Mouse (Mus musculus) macrophage (primary cell): ENCODE data around the gene Gm15155. TPM values are rescaled to one million over a fixed set of nuclear protein-coding genes. Genes with fewer than 3 reads are reported as not detected.
"Not testable (repeated sequence)": the region's sequence is repeated elsewhere in the genome, so short reads cannot be mapped to it uniquely, and the experiment has no call there.

ENCODE experiments used
- H3K27ac ChIP-seq: fragments of 350-480 bp; formaldehyde crosslinking; 2 replicates; pipeline ENCODE4 v1.9.0; 2021
- H3K36me3 ChIP-seq: fragments of 350-480 bp; formaldehyde crosslinking; 2 replicates; pipeline ENCODE4 v1.9.0; 2021; ENCODE audit errors: inconsistent target
- H3K4me3 ChIP-seq: fragments of 350-480 bp; formaldehyde crosslinking; 2 replicates; pipeline ENCODE4 v1.9.0; 2021; ENCODE audit errors: inconsistent target
- H3K79me2 ChIP-seq: fragments of 350-480 bp; formaldehyde crosslinking; 2 replicates; pipeline ENCODE4 v1.9.0; 2021; ENCODE audit errors: inconsistent target
- WGBS: methylation state at CpG from one replicate; pipeline ENCODE4 v1.1.7; 2026; ENCODE audit warnings: inconsistent platforms; ENCODE audit not compliant: missing documents; 5-methylcytosine and 5-hydroxymethylcytosine counted together
- polyA plus RNA-seq: library from polyadenylated mRNA; stranded (reverse); fragments of 250-400 nt; gene quantifications from 3 replicates; pipeline ENCODE4 v1.2.4, GENCODE M21; 2018; ENCODE audit warnings: inconsistent platforms

Gene Gm15155
- polyA plus RNA-seq, 1 experiment from 2014 or later = not detected

DNA sequence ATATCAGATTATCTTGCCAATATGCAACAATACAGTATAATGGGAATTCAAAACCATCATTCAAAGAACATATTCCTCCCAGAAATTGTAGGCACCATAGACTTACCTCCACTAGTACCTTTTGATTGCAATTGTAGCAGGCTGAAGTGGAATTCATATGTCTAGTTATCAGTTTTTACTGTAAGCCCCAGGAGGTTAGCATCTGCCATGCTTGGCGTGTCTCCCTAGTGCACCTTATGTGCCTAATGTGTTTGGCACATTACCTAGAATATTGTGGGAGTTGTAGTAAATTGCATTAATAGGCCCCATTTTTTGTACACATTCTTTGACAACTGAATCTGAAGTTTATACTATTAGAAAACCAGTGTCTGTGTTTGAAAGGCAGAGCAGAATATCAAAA is 33.4 kb downstream of the Gm15155 start:
- Histone ChIP-seq H3K36me3 (no peaks in the 10 kb centered on the region), H3K27ac (no peak overlapping the region)
- WGBS = 82% methylated on average over 1 of the region's 1 CpGs

DNA sequence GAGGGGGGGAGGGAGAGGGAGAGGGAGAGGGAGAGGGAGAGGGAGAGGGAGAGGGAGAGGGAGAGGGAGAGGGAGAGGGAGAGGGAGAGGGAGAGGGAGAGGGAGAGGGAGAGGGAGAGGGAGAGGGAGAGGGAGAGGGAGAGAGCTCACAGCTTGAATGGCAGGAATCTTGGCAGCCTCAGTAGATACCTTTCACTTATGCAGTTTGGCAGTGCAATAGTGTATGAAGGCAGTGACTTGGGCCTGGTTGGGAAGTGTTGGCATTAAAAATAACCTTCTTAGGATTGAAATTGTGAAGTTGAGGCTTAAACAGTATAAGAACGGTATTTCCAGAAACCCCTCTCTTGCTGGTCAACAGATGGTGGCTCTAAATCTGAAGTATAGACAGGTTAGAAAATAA is 65.9 kb downstream of the Gm15155 start:
- 100% methylated on average over 1 of the region's 1 CpGs for WGBS
- not testable (repeated sequence) for H3K27ac ChIP-seq, H3K79me2 ChIP-seq, H3K4me3 ChIP-seq, H3K36me3 ChIP-seq

More for the DNA sequence above, 33.4 kb downstream of the Gm15155 start:
- H3K79me2 ChIP-seq = no peaks in the 10 kb centered on the region
- no peak overlapping the region for H3K4me3 ChIP-seq

- 61% methylated on average over 3 of the region's 3 CpGs for WGBS
- Histone ChIP-seq H3K36me3 (no peaks in the 10 kb centered on the region), H3K27ac (no peak overlapping the region), H3K4me3 (no peak overlapping the region), H3K79me2 (no peaks in the 10 kb centered on the region)
Observed at GRCm38 (mm10) chrX:155724157-155724556, 99.6 kb downstream of the Gm15155 start.

DNA sequence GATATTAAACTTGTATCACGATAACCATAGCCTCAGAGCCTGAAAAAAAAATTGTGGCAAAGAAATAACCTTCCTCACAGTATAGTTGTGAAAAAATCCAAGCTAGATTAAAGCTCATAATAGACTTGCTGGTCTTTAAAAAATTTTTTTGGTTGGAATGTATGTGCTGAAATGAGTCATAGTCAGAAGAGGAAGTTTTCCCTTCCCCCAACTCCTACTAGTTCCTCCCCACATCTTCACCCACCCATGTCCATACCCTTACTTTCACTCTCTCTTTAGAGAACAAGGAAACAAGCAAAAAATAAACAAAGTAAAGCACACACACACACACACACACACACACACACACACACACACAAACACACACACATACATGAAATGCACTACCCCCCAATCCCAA is 103.8 kb downstream of the Gm15155 start:
- no peaks in the 10 kb centered on the region for H3K79me2 ChIP-seq
- no peaks in the 10 kb centered on the region for H3K36me3 ChIP-seq
- 0 out of 2 replicates have a peak overlapping the region, but pooled peaks have one; percentile 22 for H3K27ac ChIP-seq
- no peak overlapping the region for H3K4me3 ChIP-seq
- 67% methylated on average over 1 of the region's 1 CpGs for WGBS

GRCm38 (mm10) chrX:155888118-155888517 is 263.6 kb downstream of the Gm15155 start:
- Histone ChIP-seq H3K79me2 (no peaks in the 10 kb centered on the region), H3K36me3 (no peaks in the 10 kb centered on the region), H3K27ac (no peak overlapping the region), H3K4me3 (no peak overlapping the region)
- WGBS = 71% methylated on average over 1 of the region's 1 CpGs

- Histone ChIP-seq H3K27ac (no peak overlapping the region), H3K79me2 (no peaks in the 10 kb centered on the region), H3K36me3 (no peaks in the 10 kb centered on the region), H3K4me3 (no peak overlapping the region)
- WGBS = 88% methylated on average over 1 of the region's 1 CpGs
Observed at GRCm38 (mm10) chrX:155900040-155900439, 275.5 kb downstream of the Gm15155 start.

- Histone ChIP-seq H3K27ac (no peak overlapping the region), H3K79me2 (no peaks in the 10 kb centered on the region), H3K4me3 (no peak overlapping the region), H3K36me3 (no peaks in the 10 kb centered on the region)
Observed at GRCm38 (mm10) chrX:155901742-155902141, 277.2 kb downstream of the Gm15155 start.

DNA sequence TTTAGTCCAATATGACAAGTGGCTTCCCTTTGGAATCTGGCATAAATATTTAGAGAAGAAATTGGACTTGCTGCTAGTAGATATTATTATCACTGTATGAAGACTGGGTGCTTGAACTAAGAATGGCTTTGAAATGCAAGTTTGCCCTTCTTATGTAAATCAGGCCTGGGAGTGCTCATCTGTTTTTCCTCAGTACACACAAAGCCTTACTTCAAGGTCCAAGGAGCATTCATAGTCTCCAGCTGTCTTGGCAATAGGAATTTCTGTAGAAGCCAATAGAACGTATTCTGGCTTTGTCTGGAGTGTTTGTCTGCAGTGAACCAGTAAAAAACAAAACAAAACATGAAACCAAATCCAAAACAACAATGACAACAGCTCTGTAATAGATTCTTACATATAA is 278.6 kb downstream of the Gm15155 start:
- H3K79me2 ChIP-seq = no peaks in the 10 kb centered on the region
- no peaks in the 10 kb centered on the region for H3K36me3 ChIP-seq
- no peak overlapping the region for H3K4me3 ChIP-seq
- no peak overlapping the region for H3K27ac ChIP-seq
- WGBS = 80% methylated on average over 1 of the region's 1 CpGs

DNA sequence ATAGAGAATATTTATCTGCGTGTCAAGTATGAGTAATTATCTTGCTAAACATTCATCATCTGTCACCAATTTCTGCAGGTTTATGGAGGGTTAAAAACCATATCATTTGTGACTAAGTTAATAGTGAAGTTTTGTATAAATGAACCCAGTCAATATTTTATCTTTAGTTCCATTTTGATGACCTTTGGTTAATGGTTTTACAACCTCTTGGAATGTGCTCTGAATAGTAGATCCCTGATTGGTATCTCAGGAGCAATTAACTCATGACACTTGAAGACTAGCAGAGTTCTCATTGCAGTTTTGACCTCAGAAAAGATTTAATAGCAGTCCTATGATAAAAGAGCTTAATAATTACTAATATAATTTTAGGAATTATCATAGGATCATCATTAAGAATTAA is 385.2 kb downstream of the Gm15155 start:
- H3K79me2 ChIP-seq = no peaks in the 10 kb centered on the region
- WGBS = 86% methylated on average over 1 of the region's 1 CpGs

GRCm38 (mm10) chrX:156155776-156156175 is 531.2 kb downstream of the Gm15155 start:
- 34% methylated on average over 2 of the region's 2 CpGs for WGBS
- no peak overlapping the region for H3K4me3 ChIP-seq
- H3K79me2 ChIP-seq = no peaks in the 10 kb centered on the region
- no peaks in the 10 kb centered on the region for H3K36me3 ChIP-seq
- no peak overlapping the region for H3K27ac ChIP-seq

More for the DNA sequence above, 385.2 kb downstream of the Gm15155 start:
- no peak overlapping the region for H3K4me3 ChIP-seq
- no peak overlapping the region for H3K27ac ChIP-seq
- H3K36me3 ChIP-seq = no peaks in the 10 kb centered on the region

DNA sequence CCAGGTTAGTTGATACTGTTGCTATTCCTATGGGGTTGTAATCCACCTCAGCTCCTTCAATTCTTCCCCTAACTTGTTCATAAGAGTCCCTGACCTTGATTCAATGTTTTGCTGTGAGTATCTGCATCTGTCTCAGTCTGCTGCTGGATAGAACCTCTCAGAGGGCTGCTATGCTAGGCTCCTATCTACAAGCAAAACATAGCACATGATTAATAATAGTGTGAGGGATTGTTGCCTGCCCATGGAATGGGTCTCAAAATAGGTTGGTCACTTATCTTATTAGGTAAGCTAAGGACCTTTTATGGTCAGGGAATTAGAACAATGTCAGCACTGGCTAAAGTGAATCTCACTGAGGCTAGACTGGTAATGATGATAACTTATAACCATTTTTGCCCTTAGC is 547.0 kb downstream of the Gm15155 start:
- Histone ChIP-seq H3K36me3 (no peaks in the 10 kb centered on the region), H3K79me2 (no peaks in the 10 kb centered on the region), H3K4me3 (no peak overlapping the region), H3K27ac (no peak overlapping the region)

DNA sequence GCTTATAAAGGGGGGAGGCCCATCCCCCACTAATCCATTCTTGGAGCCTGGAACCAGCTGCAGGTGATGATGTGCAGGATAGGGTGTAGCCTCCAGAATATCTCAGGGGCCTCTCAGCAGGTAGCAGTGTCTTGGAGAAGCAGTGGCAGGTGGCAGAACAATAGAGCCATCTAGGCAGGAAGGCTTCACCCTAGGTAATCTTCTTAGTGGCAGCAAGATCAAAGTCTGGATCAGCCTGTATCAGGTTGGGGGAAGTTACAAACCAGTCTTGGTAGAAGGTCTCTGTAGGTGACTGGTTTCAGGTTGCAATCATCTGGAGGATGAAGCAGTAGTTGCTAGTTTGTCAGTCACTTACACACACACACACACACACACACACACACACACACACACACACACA is 679.3 kb downstream of the Gm15155 start:
- not testable (repeated sequence) for H3K4me3 ChIP-seq, H3K36me3 ChIP-seq, H3K27ac ChIP-seq, H3K79me2 ChIP-seq

Other genes starting within 250 kb of the Gm15155 start
- gene Ptchd1, start 927 bp upstream of the Gm15155 start, polyA plus RNA-seq = 0.13 to 0.36 TPM (median 0.32 TPM) in 3 replicates